Mouse (Mus musculus) telencephalon, adult 2 months (tissue): Measurements from ENCODE around the gene Ms4a4c.
"Not testable (repeated sequence)": the region's sequence is repeated elsewhere in the genome, so short reads cannot be mapped to it uniquely, and the experiment has no call there.

Experiments
- DNase-seq: peaks from one replicate; pipeline ENCODE4 v3.0.0-alpha.2; 2011; ENCODE audit warnings: low read depth, low spot score

Ms4a4c gene

GRCm38 (mm10) chr19:11404527-11404926 lies at the start of gene Ms4a4c:
TSS of gene Ms4a4c (plus strand) at chr19:11404770.
- DNase-seq = no peak

- DNase-seq = no peak
Measured at GRCm38 (mm10) chr19:11355730-11356129, 48.8 kb upstream of the Ms4a4c start.

- DNase-seq = no peak
Measured at GRCm38 (mm10) chr19:11360106-11360505, 44.5 kb upstream of the Ms4a4c start.

- DNase-seq = no peak
Measured at GRCm38 (mm10) chr19:11362002-11362401, 42.6 kb upstream of the Ms4a4c start.

GRCm38 (mm10) chr19:11368310-11368709 lies 36.3 kb upstream of the Ms4a4c start:
- no peak for DNase-seq

- no peak for DNase-seq
Measured at GRCm38 (mm10) chr19:11371181-11371580, 33.4 kb upstream of the Ms4a4c start.

GRCm38 (mm10) chr19:11375273-11375672 lies 29.3 kb upstream of the Ms4a4c start, which contains the start of gene Ms4a4a:
TSS of gene Ms4a4a (plus strand) at chr19:11375523.
- DNase-seq = no peak

GRCm38 (mm10) chr19:11376399-11376798 lies 28.2 kb upstream of the Ms4a4c start:
- no peak for DNase-seq

- DNase-seq = no peak
Measured at GRCm38 (mm10) chr19:11387109-11387508, 17.5 kb upstream of the Ms4a4c start.

GRCm38 (mm10) chr19:11387685-11388084 lies 16.9 kb upstream of the Ms4a4c start:
- no peak for DNase-seq

- DNase-seq = no peak
Measured at GRCm38 (mm10) chr19:11388949-11389348, 15.6 kb upstream of the Ms4a4c start.

GRCm38 (mm10) chr19:11395769-11396168 lies 8.8 kb upstream of the Ms4a4c start:
- DNase-seq = no peak

GRCm38 (mm10) chr19:11407428-11407827 lies 2.9 kb downstream of the Ms4a4c start:
- no peak for DNase-seq

GRCm38 (mm10) chr19:11408591-11408990 lies 4.0 kb downstream of the Ms4a4c start:
- no peak for DNase-seq

- no peak for DNase-seq
Measured at GRCm38 (mm10) chr19:11411640-11412039, 7.1 kb downstream of the Ms4a4c start.

- no peak for DNase-seq
Measured at GRCm38 (mm10) chr19:11414084-11414483, 9.5 kb downstream of the Ms4a4c start.

- no peak for DNase-seq
Measured at GRCm38 (mm10) chr19:11415581-11415980, 11.0 kb downstream of the Ms4a4c start.

GRCm38 (mm10) chr19:11418865-11419264 lies 14.3 kb downstream of the Ms4a4c start:
- DNase-seq = not testable (repeated sequence)

- not testable (repeated sequence) for DNase-seq
Measured at GRCm38 (mm10) chr19:11431209-11431608, 26.6 kb downstream of the Ms4a4c start.

GRCm38 (mm10) chr19:11435058-11435834 lies 30.7 kb downstream of the Ms4a4c start:
- no peak for DNase-seq

GRCm38 (mm10) chr19:11443338-11443737 lies 38.8 kb downstream of the Ms4a4c start, which contains the start of gene Ms4a4b:
TSS of gene Ms4a4b (plus strand) at chr19:11443553.
- DNase-seq = no peak

- no peak for DNase-seq
Measured at GRCm38 (mm10) chr19:11443964-11444363, 39.4 kb downstream of the Ms4a4c start.

- no peak for DNase-seq
Measured at GRCm38 (mm10) chr19:11447238-11447637, 42.7 kb downstream of the Ms4a4c start.
